Mouse (Mus musculus) MEL (cell line): ENCODE results near the gene Cadm2.

Source experiments
- CTCF ChIP-seq, 3 experiments: IDR thresholded peaks in 2 of 3; conservative IDR thresholded peaks in 1 of 3; 2 replicates each; pipeline ENCODE4 v1.5.1; 2011 to 2012; ENCODE audit warnings: low read length in 3 of 3, low read depth in 2 of 3, mild to moderate bottlenecking in 2 of 3, improper control_type of control experiment in 1 of 3, inconsistent platforms in 1 of 3, mixed read lengths in 1 of 3, moderate library complexity in 1 of 3; ENCODE audit not compliant: control insufficient read depth in 1 of 3, insufficient read depth in 1 of 3, poor library complexity in 1 of 3, severe bottlenecking in 1 of 3
- HCFC1 ChIP-seq: IDR thresholded peaks from 2 replicates; pipeline ENCODE4 v1.6.1; 2012; ENCODE audit warnings: low read depth, mild to moderate bottlenecking, inconsistent platforms, low read length, improper control_type of control experiment, moderate library complexity
- MAX ChIP-seq: IDR thresholded peaks from 2 replicates; pipeline ENCODE4 v1.6.1; 2011; ENCODE audit warnings: low read length, improper control_type of control experiment
- POLR2AphosphoS5 ChIP-seq: IDR thresholded peaks from 2 replicates; pipeline ENCODE4 v1.6.1; 2012; ENCODE audit warnings: low read depth, borderline replicate concordance, mild to moderate bottlenecking, inconsistent platforms, low read length, moderate library complexity, mixed read lengths

DNA sequence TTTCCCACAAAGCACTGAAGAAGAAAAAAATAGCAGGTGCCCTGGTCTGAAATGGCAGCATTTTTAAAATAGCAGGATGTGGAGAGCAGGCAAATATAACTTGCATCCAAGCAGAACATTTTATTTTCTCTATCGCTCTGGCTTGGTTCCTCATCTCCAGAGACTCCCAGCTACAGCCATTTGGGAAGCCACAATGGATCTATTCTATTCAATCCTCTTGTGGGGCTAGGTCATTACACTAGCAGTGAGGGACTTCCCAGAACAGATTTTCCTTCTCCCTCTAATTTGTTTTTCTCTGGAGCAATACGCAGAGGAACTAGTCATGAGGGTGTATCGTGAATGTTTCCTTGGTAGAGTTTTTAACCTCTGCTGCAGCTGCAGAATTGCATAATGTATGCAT lies 769.7 kb downstream of the Cadm2 start:
- no peak for TF ChIP-seq MAX
- TF ChIP-seq HCFC1: no peak
- TF ChIP-seq CTCF (IDR thresholded peaks at IDR 0.05 in 2 of 3, conservative IDR thresholded peaks at IDR 0.05 in 1 of 3; ENCODE audit: control insufficient read depth in 1 of 3, insufficient read depth in 1 of 3, low read depth in 2 of 3, low read length in 3 of 3, poor library complexity in 1 of 3, severe bottlenecking in 1 of 3): no peak
- TF ChIP-seq POLR2AphosphoS5: no peak
